ENCODE assay signal across 9 mouse cellular contexts in the genomic region with DNA sequence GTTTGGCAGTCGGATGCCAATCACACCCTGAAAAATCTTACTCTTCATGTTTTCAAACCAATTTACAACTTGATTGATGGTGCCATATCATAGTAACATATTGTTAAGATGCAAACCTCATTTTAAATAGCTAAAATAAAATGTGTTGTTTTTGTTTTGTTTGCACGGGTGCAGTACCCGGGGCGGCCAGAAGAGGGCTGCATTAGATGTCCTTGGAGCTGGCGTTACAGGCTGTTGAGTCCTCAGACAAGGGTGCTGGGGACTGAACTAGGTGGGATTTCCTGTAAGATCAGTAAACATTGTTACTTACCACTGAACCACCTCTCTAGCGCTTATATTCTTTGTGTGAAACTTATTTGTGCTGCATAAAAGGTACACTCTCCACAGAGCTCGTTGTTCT.
DNase-seq lines count a peak whose midpoint lies in the region; ATAC-seq and TF ChIP-seq lines count a peak whose summit lies in the region.
"Had no signal": no experiment of that assay in that cellular context is flagged by ENCODE, and none has a peak within 500 bp of the region (broad histone marks: within the 10 kb centered on the region; RNA-seq: fewer than 3 reads in every experiment).

No protein-coding gene starts in this region.

- H3K36me3 ChIP-seq in heart, adult 2 months (ENCODE audit: control insufficient read depth, insufficient read depth, low read length) = no peaks in the 10 kb centered on the region
- H3K36me3 ChIP-seq in thymus, adult 2 months (ENCODE audit: control insufficient read depth, insufficient read depth, low read length) = no peaks in the 10 kb centered on the region
- no peaks in the 10 kb centered on the region for H3K36me3 ChIP-seq in liver, embryonic 14.5 days (replicated peaks; ENCODE audit: control insufficient read depth, insufficient read depth, low read depth)
- H3K36me3 ChIP-seq: embryonic facial prominence, embryonic 15.5 days had no signal

- no peak overlapping the region for H3K9ac ChIP-seq in heart, adult 2 months (ENCODE audit: low read depth, low read length)
- no peak overlapping the region for H3K9ac ChIP-seq in liver, embryonic 14.5 days (replicated peaks)
- H3K9ac ChIP-seq: embryonic facial prominence, embryonic 15.5 days had no signal

- WGBS in heart, adult 2 months = 45% methylated on average over 7 of the region's 7 CpGs
- 36% methylated on average over 7 of the region's 7 CpGs for WGBS in thymus, adult 2 months
- 27% methylated on average over 7 of the region's 7 CpGs for WGBS in liver, embryonic 14.5 days (ENCODE audit: insufficient replicate concordance)

- no peak overlapping the region for H3K27ac ChIP-seq in heart, adult 2 months
- H3K27ac ChIP-seq in thymus, adult 2 months (ENCODE audit: control insufficient read depth, insufficient read depth, low read length) = no peak overlapping the region
- H3K27ac ChIP-seq in liver, embryonic 14.5 days = no peak overlapping the region
- H3K27ac ChIP-seq: embryonic facial prominence, embryonic 15.5 days had no signal

- peaks cover 4% of the 10 kb centered on the region; the same call in 1 of the 2 replicates for H3K27me3 ChIP-seq in heart, adult 2 months (ENCODE audit: control insufficient read depth, insufficient read depth, low read length)
- H3K27me3 ChIP-seq in thymus, adult 2 months (ENCODE audit: control insufficient read depth, insufficient read depth, low read length) = no peaks in the 10 kb centered on the region
- peaks cover 7% of the 10 kb centered on the region for H3K27me3 ChIP-seq in liver, embryonic 14.5 days (ENCODE audit: control insufficient read depth, insufficient read depth, low read length)

- DNase-seq in heart, adult 2 months = peak in 1 of 2 experiments; percentile 44
- DNase-seq in heart, adult 8-10 months (ENCODE audit: low spot score) = no peak
- peak; percentile 52 for DNase-seq in thymus, adult 2 months
- no peak for DNase-seq in thymus, adult 18-20 months
- peak; percentile 28 for DNase-seq in c-Kit-positive CD71-negative TER-119-negative erythroid progenitor cells, embryonic 14.5 days (ENCODE audit: low read depth)
- DNase-seq in liver, embryonic 14.5 days (ENCODE audit: low read depth in 3 of 3, low spot score in 3 of 3) = no peak
- DNase-seq in testis, postnatal 14 days (ENCODE audit: low spot score) = peak; percentile 24
- DNase-seq in urinary bladder, postnatal 4 days (ENCODE audit: low spot score in 2 of 2) = no peak

- intact Hi-C loops in heart, adult 2 months (cut with DNase I) = no loop called here

- H3K79me2 ChIP-seq in heart, adult 2 months (replicated peaks; ENCODE audit: control insufficient read depth, insufficient read depth, low read length) = no peaks in the 10 kb centered on the region

- no peak for TF ChIP-seq POLR2A in heart, adult 2 months (IDR thresholded peaks at IDR 0.05; ENCODE audit: insufficient read depth, low read depth, low read length)
- TF ChIP-seq POLR2A in thymus, adult 2 months (IDR thresholded peaks at IDR 0.05; ENCODE audit: control insufficient read depth, extremely low read depth, insufficient read depth, low read length, poor library complexity) = no peak

- no peak for ATAC-seq in liver, embryonic 14.5 days (ENCODE audit: insufficient read depth)

- no peak for TF ChIP-seq EP300 in heart, adult 2 months (IDR thresholded peaks at IDR 0.05; ENCODE audit: insufficient read depth, low read depth, low read length)
- no peak for TF ChIP-seq EP300 in liver, embryonic 14.5 days (IDR thresholded peaks at IDR 0.05; ENCODE audit: low read depth)

- H3K9me3 ChIP-seq in liver, embryonic 14.5 days (ENCODE audit: control insufficient read depth, low read length) = no peaks in the 10 kb centered on the region
- H3K9me3 ChIP-seq: embryonic facial prominence, embryonic 15.5 days had no signal

- peak; percentile 89 for TF ChIP-seq CTCF in heart, adult 2 months (IDR thresholded peaks at IDR 0.05)
- peak; percentile 72; the same call in 1 of the 2 replicates for TF ChIP-seq CTCF in thymus, adult 2 months (IDR thresholded peaks at IDR 0.05; ENCODE audit: borderline replicate concordance, control insufficient read depth, extremely low read depth, insufficient read depth, low read length, poor library complexity)
- peak; percentile 86 for TF ChIP-seq CTCF in liver, embryonic 14.5 days (IDR thresholded peaks at IDR 0.05; ENCODE audit: low read depth)

- no peak overlapping the region for H3K4me3 ChIP-seq in heart, adult 2 months
- H3K4me3 ChIP-seq in thymus, adult 2 months (ENCODE audit: control insufficient read depth, insufficient read depth, low read length) = no peak overlapping the region
- H3K4me3 ChIP-seq in liver, embryonic 14.5 days (ENCODE audit: insufficient read depth in 1 of 2, low read depth in 2 of 2, low read length in 2 of 2) = no peak overlapping the region
- H3K4me3 ChIP-seq: embryonic facial prominence, embryonic 15.5 days had no signal

- H3K4me1 ChIP-seq in heart, adult 2 months (ENCODE audit: control insufficient read depth, insufficient read depth, low read length) = peaks cover 1% of the 10 kb centered on the region
- no peaks in the 10 kb centered on the region for H3K4me1 ChIP-seq in thymus, adult 2 months (replicated peaks; ENCODE audit: control insufficient read depth, insufficient read depth, low read length)
- peaks cover 0 to 9% of the 10 kb centered on the region in 2 experiments; a peak in 2 of 4 replicates for H3K4me1 ChIP-seq in liver, embryonic 14.5 days (replicated peaks; ENCODE audit: control insufficient read depth in 2 of 2, insufficient read depth in 2 of 2, low read length in 1 of 2)

- no peak overlapping the region for H3K4me2 ChIP-seq in liver, embryonic 14.5 days (ENCODE audit: low read depth)
- H3K4me2 ChIP-seq: embryonic facial prominence, embryonic 15.5 days had no signal

Comparison
In these comparisons a context has a peak if more than half of its experiments do, and no peak if none do; other contexts are left out.
1. DNase-seq: peak in thymus, adult 2 months (single experiment), c-Kit-positive CD71-negative TER-119-negative erythroid progenitor cells, embryonic 14.5 days (single experiment) and testis, postnatal 14 days (single experiment); none in heart, adult 8-10 months (single experiment), thymus, adult 18-20 months (0 of 2), liver, embryonic 14.5 days (0 of 3) and urinary bladder, postnatal 4 days (0 of 2).
2. Peak in every context shown above with its lines, with median percentiles within 50 percentile points of each other: CTCF ChIP-seq.